Mouse (Mus musculus) kidney, embryonic 14.5 days (tissue): ENCODE measurements around the gene 3425401B19Rik. TPM values are rescaled to one million over a fixed set of nuclear protein-coding genes. Genes with fewer than 3 reads are reported as not detected.
A peak's percentile ranks its signal among the peaks of the same experiment; 100 is the strongest.

ENCODE experiments used
- ATAC-seq: fragments of 200-750 bp; cut with Nextera tagmentation; 2 replicates; pipeline ENCODE4 v1.8.0; 2017; ENCODE audit warnings: moderate number of reproducible peaks, mild to moderate bottlenecking, moderate TSS enrichment, moderate library complexity; ENCODE audit not compliant: low FRiP score, low TSS enrichment
- H3K27ac ChIP-seq: fragments of 300-500 bp; sonication (generic); 2 replicates; pipeline ENCODE4 v1.5.1; 2014; ENCODE audit warnings: low read depth, mild to moderate bottlenecking, low read length, moderate library complexity, mixed read lengths
- H3K27me3 ChIP-seq: fragments of 300-500 bp; sonication (generic); 2 replicates; pipeline ENCODE4 v1.6.1; 2014; ENCODE audit warnings: mild to moderate bottlenecking, low read length; ENCODE audit not compliant: control insufficient read depth, insufficient read depth
- H3K36me3 ChIP-seq: fragments of 300-500 bp; sonication (generic); 2 replicates; pipeline ENCODE4 v1.6.1; 2014; ENCODE audit warnings: low read length, mixed read lengths; ENCODE audit not compliant: control insufficient read depth, insufficient read depth
- H3K4me1 ChIP-seq: fragments of 300-500 bp; sonication (generic); 2 replicates; pipeline ENCODE4 v1.6.1; 2014; ENCODE audit warnings: low read length, mixed read lengths; ENCODE audit not compliant: control insufficient read depth, insufficient read depth
- H3K4me2 ChIP-seq: fragments of 300-500 bp; sonication (generic); replicated peaks from 2 replicates; pipeline ENCODE4 v1.6.1; 2014; ENCODE audit warnings: low read depth, mild to moderate bottlenecking, low read length
- H3K4me3 ChIP-seq: fragments of 300-500 bp; sonication (generic); 2 replicates; pipeline ENCODE4 v1.5.1; 2014; ENCODE audit warnings: mild to moderate bottlenecking, low read length
- H3K9ac ChIP-seq: fragments of 300-500 bp; sonication (generic); 2 replicates; pipeline ENCODE4 v1.6.1; 2014; ENCODE audit warnings: low read depth, mild to moderate bottlenecking, low read length, moderate library complexity
- H3K9me3 ChIP-seq: fragments of 300-500 bp; sonication (generic); 2 replicates; pipeline ENCODE4 v1.6.1; 2016; ENCODE audit warnings: low read length; ENCODE audit not compliant: control insufficient read depth
- WGBS: fragments of 180-500 bp; shearing (Covaris S2); extraction: QIAGEN DNeasy Blood & Tissue Kit; methylation state at CpG from one replicate; pipeline ENCODE4 v1.1.7; 2014; 5-methylcytosine and 5-hydroxymethylcytosine counted together
- polyA plus RNA-seq: library from polyadenylated mRNA; unstranded; fragments of >200 nt; fragmentation: Nextera tagmentation; extraction: Ambion mirVana; gene quantifications from 2 replicates; pipeline ENCODE4 v1.2.1, GENCODE M21; 2014

3425401B19Rik gene
- polyA plus RNA-seq, 1 experiment from 2014 or later = 0.27 TPM

GRCm38 (mm10) chr14:32628584-32628983 is 56.5 kb downstream of the 3425401B19Rik start:
- Histone ChIP-seq H3K4me1 (no peaks in the 10 kb centered on the region), H3K27me3 (no peaks in the 10 kb centered on the region), H3K4me2 (no peak overlapping the region), H3K27ac (no peak overlapping the region), H3K4me3 (no peak overlapping the region), H3K36me3 (no peaks in the 10 kb centered on the region), H3K9ac (no peak overlapping the region), H3K9me3 (no peaks in the 10 kb centered on the region)
- WGBS = 64% methylated on average over 10 of the region's 10 CpGs
- ATAC-seq = no peak

GRCm38 (mm10) chr14:32627271-32627670 is 57.8 kb downstream of the 3425401B19Rik start:
- no peaks in the 10 kb centered on the region for H3K4me1 ChIP-seq
- no peak overlapping the region for H3K4me2 ChIP-seq
- no peaks in the 10 kb centered on the region for H3K36me3 ChIP-seq
- WGBS = 61% methylated on average over 1 of the region's 2 CpGs
- H3K27me3 ChIP-seq = no peaks in the 10 kb centered on the region
- H3K27ac ChIP-seq = no peak overlapping the region
- no peak overlapping the region for H3K4me3 ChIP-seq
- no peaks in the 10 kb centered on the region for H3K9me3 ChIP-seq
- no peak overlapping the region for H3K9ac ChIP-seq
- ATAC-seq = no peak

DNA sequence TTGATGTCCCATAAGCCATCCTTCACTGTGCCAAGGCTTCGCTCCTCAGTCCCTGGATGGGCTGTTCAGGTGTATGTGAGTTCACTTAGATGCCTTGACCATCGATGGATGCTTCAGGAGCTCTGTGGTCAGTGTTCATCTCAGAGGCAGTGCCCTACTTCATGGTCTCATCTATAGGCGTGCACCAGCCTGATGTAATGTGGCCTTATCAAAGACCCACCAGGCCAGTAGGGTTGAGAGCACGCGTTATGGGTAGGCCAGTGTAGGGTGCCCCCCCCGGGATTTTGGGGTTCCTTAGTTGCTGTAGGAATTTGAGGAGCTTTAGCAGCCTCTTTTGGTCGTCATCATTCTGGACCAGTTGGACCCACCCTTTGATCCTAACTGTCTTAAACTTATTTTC is 60.3 kb downstream of the 3425401B19Rik start:
- WGBS = 86% methylated on average over 7 of the region's 7 CpGs
- no peak overlapping the region for H3K27ac ChIP-seq
- no peak overlapping the region for H3K4me2 ChIP-seq
- H3K27me3 ChIP-seq = no peaks in the 10 kb centered on the region
- no peaks in the 10 kb centered on the region for H3K4me1 ChIP-seq
- no peak for ATAC-seq
- H3K9ac ChIP-seq = no peak overlapping the region
- H3K36me3 ChIP-seq = no peaks in the 10 kb centered on the region
- no peak overlapping the region for H3K4me3 ChIP-seq
- H3K9me3 ChIP-seq = no peaks in the 10 kb centered on the region

GRCm38 (mm10) chr14:32624245-32624644 is 60.8 kb downstream of the 3425401B19Rik start:
- no peak for ATAC-seq
- Histone ChIP-seq H3K4me1 (no peaks in the 10 kb centered on the region), H3K9ac (no peak overlapping the region), H3K4me3 (no peak overlapping the region), H3K4me2 (no peak overlapping the region), H3K27me3 (no peaks in the 10 kb centered on the region), H3K36me3 (no peaks in the 10 kb centered on the region), H3K27ac (no peak overlapping the region), H3K9me3 (no peaks in the 10 kb centered on the region)
- 67% methylated on average over 3 of the region's 3 CpGs for WGBS

GRCm38 (mm10) chr14:32617253-32617652 is 67.8 kb downstream of the 3425401B19Rik start:
- no peak overlapping the region for H3K4me3 ChIP-seq
- no peak overlapping the region for H3K9ac ChIP-seq
- no peaks in the 10 kb centered on the region for H3K9me3 ChIP-seq
- no peak overlapping the region for H3K27ac ChIP-seq
- H3K27me3 ChIP-seq = no peaks in the 10 kb centered on the region
- H3K36me3 ChIP-seq = no peaks in the 10 kb centered on the region
- 91% methylated on average over 5 of the region's 5 CpGs for WGBS
- no peak overlapping the region for H3K4me2 ChIP-seq
- no peak for ATAC-seq
- no peaks in the 10 kb centered on the region for H3K4me1 ChIP-seq

DNA sequence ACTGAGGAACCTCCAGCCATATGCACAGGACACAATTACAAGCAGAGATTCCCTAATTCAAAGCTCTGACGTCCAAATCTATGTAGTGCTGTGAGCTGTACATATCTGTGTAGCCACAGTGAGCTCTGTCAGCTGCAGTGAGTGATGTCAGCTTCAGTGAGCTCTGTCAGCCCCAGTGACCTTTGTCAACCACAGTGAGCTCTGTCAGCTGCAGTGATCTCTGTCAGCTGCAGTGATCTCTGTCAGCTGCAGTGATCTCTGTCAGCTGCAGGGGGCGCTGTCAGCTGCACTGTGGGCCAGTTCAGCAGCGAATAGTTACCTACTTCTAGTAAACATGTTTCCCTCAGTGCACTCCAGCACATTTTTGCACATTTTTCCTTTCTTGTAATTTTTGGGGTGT is 75.7 kb downstream of the 3425401B19Rik start:
- WGBS = 11% methylated on average over 3 of the region's 3 CpGs
- no peak overlapping the region for H3K4me3 ChIP-seq
- ATAC-seq = peak; percentile 49; the same call in 1 of the 2 replicates

More for the DNA sequence above, 75.7 kb downstream of the 3425401B19Rik start:
- Histone ChIP-seq H3K9me3 (no peaks in the 10 kb centered on the region), H3K27ac (no peak overlapping the region), H3K4me1 (no peaks in the 10 kb centered on the region), H3K36me3 (no peaks in the 10 kb centered on the region), H3K27me3 (peaks cover 9% of the 10 kb centered on the region; the same call in 1 of the 2 replicates), H3K9ac (no peak overlapping the region), H3K4me2 (no peak overlapping the region)

Other genes starting within 250 kb of the 3425401B19Rik start
- not detected in 2 replicates for gene Slc18a3, start 220.4 kb downstream of the 3425401B19Rik start, polyA plus RNA-seq
- 0.08 TPM in 1 of 2 replicates, not detected in the other for gene Chat, start 219.3 kb downstream of the 3425401B19Rik start, polyA plus RNA-seq
- 15.9 and 23.6 TPM in 2 replicates for gene Ercc6, start 171.8 kb downstream of the 3425401B19Rik start, polyA plus RNA-seq
- gene Prrxl1, start 85.9 kb downstream of the 3425401B19Rik start, polyA plus RNA-seq = 0.08 TPM in 1 of 2 replicates, not detected in the other
- gene Tmem273, start 100.7 kb upstream of the 3425401B19Rik start, polyA plus RNA-seq = 0.56 and 0.70 TPM in 2 replicates
- gene Fam170b, start 148.7 kb upstream of the 3425401B19Rik start, polyA plus RNA-seq = 0.14 TPM in 1 of 2 replicates, not detected in the other
- gene Vstm4, start 171.5 kb upstream of the 3425401B19Rik start, polyA plus RNA-seq = 21.2 and 35.4 TPM in 2 replicates